Mouse (Mus musculus): ENCODE measurements at regions not wholly inside any gene's neighbourhood (a gene's known extent, or its start where the extent isn't known, plus 50 kb on each side); places are given as distances from the start of the nearest gene placed in this dataset.

DNA sequence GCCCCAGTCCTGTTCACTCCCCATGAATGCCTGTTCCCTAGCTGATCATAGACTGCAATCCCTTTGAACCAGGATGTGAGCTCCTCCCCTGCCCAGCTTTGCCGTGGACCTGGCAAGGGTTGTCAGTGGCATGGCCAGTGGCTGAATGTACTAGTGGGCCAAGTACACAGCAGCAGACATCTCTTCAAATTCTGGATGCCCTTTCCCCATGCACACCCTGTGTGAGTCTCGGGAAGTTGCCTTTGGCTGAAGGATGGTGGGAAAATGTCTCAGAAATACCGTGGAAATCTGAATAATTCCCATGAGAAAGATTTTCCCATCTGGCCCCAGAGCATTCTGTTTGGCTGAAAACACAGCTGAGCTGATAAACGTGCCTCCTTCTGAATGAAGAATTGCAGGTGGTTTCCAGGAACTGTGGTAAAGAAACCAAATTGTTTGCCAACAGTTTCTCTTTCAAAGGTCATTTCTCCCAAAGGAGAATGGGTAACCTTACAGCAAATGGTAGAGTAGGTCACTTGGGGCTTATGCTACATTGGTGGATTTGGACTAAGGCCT lies 476.2 kb downstream of the Glrx3 start:
- no peak overlapping the region for H3K4me3 ChIP-seq (replicated peaks; ENCODE audit: low read length)
- DNase-seq (ENCODE audit: low spot score) = no peak
- H3K9me3 ChIP-seq (ENCODE audit: control insufficient read depth, low read length) = no peaks in the 10 kb centered on the region

DNA sequence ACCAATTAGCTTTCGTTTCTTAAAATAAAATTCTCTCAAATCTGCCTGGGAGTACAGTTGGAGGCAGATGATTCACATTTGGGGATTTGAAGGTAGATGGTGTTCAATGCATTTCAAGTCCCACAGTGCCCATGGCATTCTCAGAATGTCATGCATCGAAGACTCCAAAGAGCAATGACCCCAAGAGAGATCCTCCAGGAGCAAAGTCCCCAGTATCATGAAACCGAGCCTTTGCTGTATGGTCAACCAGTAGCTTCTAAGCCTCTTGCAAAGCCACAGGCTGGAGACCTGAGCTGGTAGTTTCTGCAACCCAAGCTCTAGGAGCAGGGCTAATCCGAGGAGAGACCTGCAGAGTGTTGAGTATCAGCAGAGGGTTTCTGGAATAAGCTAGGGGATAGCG lies 477.1 kb downstream of the Glrx3 start:
- WGBS = 91% methylated on average over 5 of the region's 5 CpGs
- H3K9ac ChIP-seq = no peak overlapping the region
- H3K36me3 ChIP-seq (replicated peaks; ENCODE audit: control insufficient read depth, insufficient read depth) = no peaks in the 10 kb centered on the region
- H3K9me3 ChIP-seq (ENCODE audit: control insufficient read depth, low read length) = no peaks in the 10 kb centered on the region
- H3K4me2 ChIP-seq (replicated peaks) = no peak overlapping the region
- no peaks in the 10 kb centered on the region for H3K4me1 ChIP-seq (replicated peaks; ENCODE audit: control insufficient read depth, insufficient read depth, low read length)
- no peaks in the 10 kb centered on the region for H3K27me3 ChIP-seq (ENCODE audit: control insufficient read depth, insufficient read depth, low read length)
- no peak for ATAC-seq (ENCODE audit: low FRiP score)
- H3K27ac ChIP-seq = no peak overlapping the region
- no peak overlapping the region for H3K4me3 ChIP-seq (replicated peaks; ENCODE audit: low read length)
- DNase-seq (ENCODE audit: low spot score) = no peak

More for the DNA sequence above, 476.2 kb downstream of the Glrx3 start:
- WGBS = 54% methylated on average over 4 of the region's 4 CpGs
- no peak overlapping the region for H3K4me2 ChIP-seq (replicated peaks)
- H3K36me3 ChIP-seq (replicated peaks; ENCODE audit: control insufficient read depth, insufficient read depth) = no peaks in the 10 kb centered on the region
- no peaks in the 10 kb centered on the region for H3K27me3 ChIP-seq (ENCODE audit: control insufficient read depth, insufficient read depth, low read length)
- no peaks in the 10 kb centered on the region for H3K4me1 ChIP-seq (replicated peaks; ENCODE audit: control insufficient read depth, insufficient read depth, low read length)
- ATAC-seq (ENCODE audit: low FRiP score) = no peak
- H3K27ac ChIP-seq = no peak overlapping the region
- H3K9ac ChIP-seq = no peak overlapping the region

DNA sequence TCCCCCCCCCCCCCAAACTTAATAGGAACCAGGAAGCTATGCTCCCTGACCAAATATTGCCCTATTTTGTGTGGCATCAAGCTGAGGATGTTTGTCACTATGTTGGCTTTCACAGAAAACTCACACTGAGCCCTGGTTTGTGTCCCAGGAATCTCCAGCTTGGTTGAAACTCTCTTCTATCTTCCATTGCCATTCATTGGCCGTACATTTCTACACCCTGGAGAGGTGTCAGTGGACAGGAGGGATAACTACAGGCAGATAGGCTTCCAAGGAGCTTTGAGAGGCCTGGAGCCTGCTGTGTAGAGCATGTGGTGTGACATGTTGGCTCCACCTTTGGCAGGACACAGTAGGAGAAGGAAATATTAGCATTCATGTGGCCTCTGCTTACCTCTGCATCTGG lies 478.9 kb downstream of the Glrx3 start:
- H3K27me3 ChIP-seq (ENCODE audit: control insufficient read depth, insufficient read depth, low read length) = no peaks in the 10 kb centered on the region
- ATAC-seq (ENCODE audit: low FRiP score) (no peak), DNase-seq (ENCODE audit: low spot score) (no peak)
- H3K9ac ChIP-seq = no peak overlapping the region
- no peaks in the 10 kb centered on the region for H3K9me3 ChIP-seq (ENCODE audit: control insufficient read depth, low read length)
- 73% methylated on average over 1 of the region's 1 CpGs for WGBS
- H3K27ac ChIP-seq = no peak overlapping the region
- no peaks in the 10 kb centered on the region for H3K36me3 ChIP-seq (replicated peaks; ENCODE audit: control insufficient read depth, insufficient read depth)
- H3K4me1 ChIP-seq (replicated peaks; ENCODE audit: control insufficient read depth, insufficient read depth, low read length) = no peaks in the 10 kb centered on the region
- no peak overlapping the region for H3K4me2 ChIP-seq (replicated peaks)
- no peak overlapping the region for H3K4me3 ChIP-seq (replicated peaks; ENCODE audit: low read length)

DNA sequence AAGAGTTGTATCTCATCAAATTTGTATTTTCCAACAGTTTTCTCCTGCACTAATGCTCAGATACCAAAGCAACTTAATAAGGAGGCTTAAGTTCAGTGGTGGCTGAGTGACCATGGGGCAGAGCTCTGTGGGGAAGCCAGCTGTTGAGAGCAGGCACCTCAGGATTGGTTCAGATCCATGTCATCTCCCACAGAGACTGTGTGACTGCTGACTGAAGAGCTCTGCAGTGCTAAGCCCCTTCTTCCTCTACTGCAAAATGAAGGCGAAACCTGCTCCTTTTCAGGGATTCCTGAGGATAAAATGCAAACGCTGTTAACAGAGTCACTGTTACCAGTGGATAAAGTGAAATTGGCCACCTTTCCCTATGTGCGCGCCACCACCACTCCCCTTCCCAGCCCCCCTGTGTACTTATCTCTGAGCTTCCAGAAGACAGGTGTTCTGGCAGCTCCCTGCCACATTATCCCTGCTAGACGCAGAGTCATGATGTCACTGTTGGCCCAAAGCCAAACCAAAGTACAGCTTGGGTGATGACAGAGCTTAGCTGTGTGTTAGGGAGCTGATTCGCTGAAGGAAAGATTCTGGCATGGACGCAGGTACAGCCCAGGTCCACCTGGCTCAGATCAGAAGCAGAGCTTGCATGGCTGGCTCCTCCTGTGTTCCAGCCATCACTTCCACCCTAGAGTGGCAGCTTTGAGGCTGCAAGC lies 472.9 kb downstream of the Tcerg1l start:
- 65% methylated on average over 7 of the region's 7 CpGs for WGBS
- peaks cover 5% of the 10 kb centered on the region; the same call in 1 of the 2 replicates for H3K4me1 ChIP-seq (replicated peaks; ENCODE audit: control insufficient read depth, insufficient read depth, low read length)
- no peak overlapping the region for H3K4me2 ChIP-seq (replicated peaks)
- ATAC-seq (ENCODE audit: low FRiP score) = peak; percentile 55; the same call in 1 of the 2 replicates
- no peak overlapping the region for H3K27ac ChIP-seq
- no peak overlapping the region for H3K4me3 ChIP-seq (replicated peaks; ENCODE audit: low read length)
- H3K27me3 ChIP-seq (ENCODE audit: control insufficient read depth, insufficient read depth, low read length) = no peaks in the 10 kb centered on the region
- H3K9me3 ChIP-seq (ENCODE audit: control insufficient read depth, low read length) = no peaks in the 10 kb centered on the region
- DNase-seq (ENCODE audit: low spot score) = peak; percentile 73
- no peaks in the 10 kb centered on the region for H3K36me3 ChIP-seq (replicated peaks; ENCODE audit: control insufficient read depth, insufficient read depth)
- H3K9ac ChIP-seq = no peak overlapping the region

DNA sequence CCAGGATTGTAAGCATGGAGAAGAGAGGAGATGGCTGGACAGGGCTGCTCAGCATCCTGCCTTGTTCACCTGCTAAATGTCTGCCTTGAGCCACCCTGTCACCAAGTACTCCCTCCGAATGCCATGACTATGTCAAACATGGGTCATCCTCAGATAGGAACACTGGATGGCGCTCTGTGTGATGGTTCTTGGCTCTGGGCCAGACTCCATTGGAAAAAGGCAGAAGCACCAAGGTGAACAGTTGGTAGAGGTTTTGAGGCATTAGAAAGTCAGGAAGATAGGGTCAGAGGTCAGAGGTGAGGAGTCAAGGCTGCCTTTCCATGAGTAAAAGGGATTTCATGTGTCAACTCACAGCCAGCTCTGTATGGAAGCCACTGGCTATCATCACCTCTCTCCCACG lies 471.9 kb downstream of the Tcerg1l start:
- Histone ChIP-seq H3K9me3 (ENCODE audit: control insufficient read depth, low read length) (no peaks in the 10 kb centered on the region), H3K27me3 (ENCODE audit: control insufficient read depth, insufficient read depth, low read length) (no peaks in the 10 kb centered on the region), H3K4me3 (replicated peaks; ENCODE audit: low read length) (no peak overlapping the region), H3K9ac (no peak overlapping the region), H3K4me1 (replicated peaks; ENCODE audit: control insufficient read depth, insufficient read depth, low read length) (peaks cover 5% of the 10 kb centered on the region; the same call in 1 of the 2 replicates), H3K36me3 (replicated peaks; ENCODE audit: control insufficient read depth, insufficient read depth) (no peaks in the 10 kb centered on the region), H3K4me2 (replicated peaks) (no peak overlapping the region), H3K27ac (no peak overlapping the region)
- WGBS = 84% methylated on average over 3 of the region's 3 CpGs
- no peak for ATAC-seq (ENCODE audit: low FRiP score)
- DNase-seq (ENCODE audit: low spot score) = no peak

DNA sequence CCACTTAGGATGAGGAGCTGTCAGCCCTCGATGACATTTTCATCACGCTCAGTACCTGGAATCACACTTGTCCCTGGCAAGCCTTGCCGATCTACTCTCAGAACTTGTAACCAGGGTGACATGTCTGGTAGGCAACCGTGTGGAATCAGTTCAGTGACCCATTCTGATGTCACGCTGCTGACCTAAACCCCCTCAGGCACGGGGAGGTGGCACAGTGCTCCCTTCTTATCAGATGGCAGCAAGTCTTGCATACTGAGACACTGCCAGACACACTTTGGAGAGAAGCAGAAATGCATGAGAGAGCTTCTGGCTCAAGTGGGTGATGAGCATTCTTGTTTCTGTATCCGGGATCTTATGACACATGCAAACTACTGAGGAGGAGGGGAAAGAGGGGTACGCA lies 470.2 kb downstream of the Tcerg1l start:
- H3K27ac ChIP-seq = no peak overlapping the region
- no peak overlapping the region for H3K9ac ChIP-seq
- no peaks in the 10 kb centered on the region for H3K36me3 ChIP-seq (replicated peaks; ENCODE audit: control insufficient read depth, insufficient read depth)
- H3K4me1 ChIP-seq (replicated peaks; ENCODE audit: control insufficient read depth, insufficient read depth, low read length) = peaks cover 5% of the 10 kb centered on the region; the same call in 1 of the 2 replicates
- H3K4me3 ChIP-seq (replicated peaks; ENCODE audit: low read length) = no peak overlapping the region
- H3K9me3 ChIP-seq (ENCODE audit: control insufficient read depth, low read length) = no peaks in the 10 kb centered on the region
- ATAC-seq (ENCODE audit: low FRiP score) (no peak), DNase-seq (ENCODE audit: low spot score) (no peak)
- no peaks in the 10 kb centered on the region for H3K27me3 ChIP-seq (ENCODE audit: control insufficient read depth, insufficient read depth, low read length)
- H3K4me2 ChIP-seq (replicated peaks) = no peak overlapping the region
- WGBS = 59% methylated on average over 8 of the region's 8 CpGs

DNA sequence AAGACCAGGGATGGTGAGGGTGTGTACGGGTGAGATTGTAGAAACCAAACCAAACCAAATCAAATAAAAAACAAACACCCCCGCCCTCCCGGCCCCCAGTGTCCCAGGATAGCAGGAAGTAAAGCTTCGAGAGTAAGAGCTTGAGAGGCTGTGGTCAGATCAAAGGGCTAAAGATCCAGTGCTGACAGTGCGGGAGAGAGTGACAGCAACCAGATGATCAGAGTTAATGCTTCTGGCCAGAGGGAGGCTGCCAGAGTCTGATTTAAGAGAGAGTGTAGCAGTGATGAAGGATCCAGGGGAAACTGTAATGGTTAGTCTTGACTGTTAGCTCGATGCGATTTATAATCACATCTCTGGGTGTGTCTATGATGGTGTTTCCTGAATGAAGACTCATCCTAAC lies 467.3 kb downstream of the Tcerg1l start:
- H3K9me3 ChIP-seq (ENCODE audit: control insufficient read depth, low read length) = no peaks in the 10 kb centered on the region
- no peak overlapping the region for H3K27ac ChIP-seq
- no peaks in the 10 kb centered on the region for H3K27me3 ChIP-seq (ENCODE audit: control insufficient read depth, insufficient read depth, low read length)
- WGBS = 74% methylated on average over 7 of the region's 7 CpGs
- 0 out of 2 replicates have a peak, but pooled peaks cover under 1% of the 10 kb centered on the region for H3K4me1 ChIP-seq (replicated peaks; ENCODE audit: control insufficient read depth, insufficient read depth, low read length)
- no peak overlapping the region for H3K4me3 ChIP-seq (replicated peaks; ENCODE audit: low read length)
- H3K4me2 ChIP-seq (replicated peaks) = no peak overlapping the region
- H3K9ac ChIP-seq = no peak overlapping the region
- ATAC-seq (ENCODE audit: low FRiP score) (no peak), DNase-seq (ENCODE audit: low spot score) (no peak)
- no peaks in the 10 kb centered on the region for H3K36me3 ChIP-seq (replicated peaks; ENCODE audit: control insufficient read depth, insufficient read depth)

DNA sequence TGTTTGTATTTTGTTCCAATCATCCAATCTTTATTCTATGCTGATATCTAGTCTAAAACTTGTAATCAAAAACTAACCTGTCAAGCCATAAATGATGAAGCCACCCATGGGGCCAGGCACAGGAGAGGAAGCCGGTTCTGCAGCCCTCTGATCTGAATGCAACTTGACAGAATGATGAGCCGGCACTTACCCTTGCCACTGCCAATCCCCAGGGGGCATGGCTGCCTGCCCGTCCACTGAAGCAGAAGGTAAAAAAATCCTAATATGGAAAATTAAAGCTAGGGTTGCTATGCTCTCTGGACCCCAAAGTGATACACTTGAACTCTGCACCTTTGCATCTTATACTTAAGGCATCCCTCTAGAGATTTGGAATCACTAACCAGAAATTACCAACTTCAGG lies 461.6 kb downstream of the Tcerg1l start:
- Histone ChIP-seq H3K4me2 (replicated peaks) (no peak overlapping the region), H3K36me3 (replicated peaks; ENCODE audit: control insufficient read depth, insufficient read depth) (no peaks in the 10 kb centered on the region), H3K27me3 (ENCODE audit: control insufficient read depth, insufficient read depth, low read length) (no peaks in the 10 kb centered on the region), H3K9ac (no peak overlapping the region), H3K9me3 (ENCODE audit: control insufficient read depth, low read length) (no peaks in the 10 kb centered on the region), H3K4me3 (replicated peaks; ENCODE audit: low read length) (no peak overlapping the region), H3K27ac (no peak overlapping the region), H3K4me1 (replicated peaks; ENCODE audit: control insufficient read depth, insufficient read depth, low read length) (0 out of 2 replicates have a peak, but pooled peaks cover 4% of the 10 kb centered on the region)
- 30% methylated on average over 3 of the region's 3 CpGs for WGBS
- DNase-seq (ENCODE audit: low spot score) (no peak), ATAC-seq (ENCODE audit: low FRiP score) (no peak)

DNA sequence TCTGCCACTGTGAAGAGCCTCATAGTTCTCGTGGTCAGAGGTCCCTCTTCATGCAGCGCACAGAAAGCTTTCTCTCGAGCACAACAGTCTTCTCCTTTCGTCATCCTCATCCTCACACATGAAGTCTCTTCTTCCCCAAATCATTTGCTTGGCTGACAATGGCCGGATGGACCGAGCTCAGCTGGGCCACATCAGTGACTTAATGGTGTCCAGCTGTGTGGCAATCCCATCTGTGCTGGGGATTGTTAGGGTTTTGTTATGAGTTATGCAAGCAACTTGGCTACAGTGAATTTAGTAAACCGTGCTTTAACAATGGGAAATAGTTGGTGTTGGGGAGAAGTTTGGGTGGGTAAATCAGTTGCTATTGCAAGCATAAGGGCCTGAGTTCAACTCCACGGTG lies 458.4 kb downstream of the Tcerg1l start:
- Histone ChIP-seq H3K27ac (no peak overlapping the region), H3K27me3 (ENCODE audit: control insufficient read depth, insufficient read depth, low read length) (no peaks in the 10 kb centered on the region), H3K9ac (no peak overlapping the region), H3K36me3 (replicated peaks; ENCODE audit: control insufficient read depth, insufficient read depth) (no peaks in the 10 kb centered on the region), H3K4me1 (replicated peaks; ENCODE audit: control insufficient read depth, insufficient read depth, low read length) (0 out of 2 replicates have a peak, but pooled peaks cover 4% of the 10 kb centered on the region), H3K4me2 (replicated peaks) (no peak overlapping the region), H3K9me3 (ENCODE audit: control insufficient read depth, low read length) (no peaks in the 10 kb centered on the region), H3K4me3 (replicated peaks; ENCODE audit: low read length) (no peak overlapping the region)
- DNase-seq (ENCODE audit: low spot score) = no peak
- 67% methylated on average over 8 of the region's 8 CpGs for WGBS
- no peak for ATAC-seq (ENCODE audit: low FRiP score)
